Mouse (Mus musculus) ES-E14 (cell line): ENCODE data around the gene Fhl1. TPM values are rescaled to one million over a fixed set of nuclear protein-coding genes. Genes with fewer than 3 reads are reported as not detected.

ENCODE experiments used
- DNase-seq: peaks from one replicate; pipeline ENCODE4 v3.0.0-alpha.2; 2013; ENCODE audit warnings: low read depth, low spot score
- H3K27ac ChIP-seq: 2 replicates; pipeline ENCODE4 v1.5.1; 2012; ENCODE audit warnings: low read depth, mild to moderate bottlenecking, low read length, moderate library complexity, mixed read lengths; ENCODE audit not compliant: poor library complexity, insufficient read depth, severe bottlenecking
- H3K36me3 ChIP-seq: 2 replicates; pipeline ENCODE4 v1.6.1; 2012; ENCODE audit warnings: mild to moderate bottlenecking, low read length, moderate library complexity, mixed read lengths; ENCODE audit not compliant: control insufficient read depth, poor library complexity, insufficient read depth, severe bottlenecking
- H3K4me1 ChIP-seq, 2 experiments: fragments of 150-350 bp in 1 of 2; sonication (generic) in 1 of 2; 2 replicates each; pipeline ENCODE4 v1.6.1; 2012; ENCODE audit warnings: low read length in 2 of 2, mild to moderate bottlenecking in 1 of 2, mixed read lengths in 1 of 2; ENCODE audit not compliant: control insufficient read depth in 2 of 2, insufficient read depth in 2 of 2, poor library complexity in 1 of 2
- H3K4me3 ChIP-seq, 2 experiments: fragments of 150-350 bp in 1 of 2; sonication (generic) in 1 of 2; 2 replicates each; pipeline ENCODE4 v1.5.1; 2012; ENCODE audit warnings: low read length in 2 of 2, low read depth in 1 of 2, mild to moderate bottlenecking in 1 of 2, mixed read lengths in 1 of 2; ENCODE audit not compliant: insufficient read depth in 1 of 2, poor library complexity in 1 of 2, severe bottlenecking in 1 of 2
- H3K9ac ChIP-seq: 2 replicates; pipeline ENCODE4 v1.6.1; 2012; ENCODE audit warnings: low read depth, mild to moderate bottlenecking, low read length, mixed read lengths; ENCODE audit not compliant: poor library complexity, insufficient read depth, severe bottlenecking
- H3K9me3 ChIP-seq: fragments of 150-350 bp; sonication (generic); 2 replicates; pipeline ENCODE4 v1.6.1; 2012; ENCODE audit warnings: low read depth, mild to moderate bottlenecking, low read length; ENCODE audit not compliant: control insufficient read depth, insufficient read depth
- CHD2 ChIP-seq: IDR thresholded peaks from 2 replicates; pipeline ENCODE4 v1.6.1; 2014; ENCODE audit warnings: mild to moderate bottlenecking, low read depth, low read length, inconsistent platforms
- HCFC1 ChIP-seq: IDR thresholded peaks from 2 replicates; pipeline ENCODE4 v1.6.1; 2012; ENCODE audit warnings: low read length, inconsistent platforms, borderline replicate concordance; ENCODE audit not compliant: insufficient read depth
- MAFK ChIP-seq: IDR thresholded peaks from 2 replicates; pipeline ENCODE4 v1.6.1; 2014; ENCODE audit warnings: mild to moderate bottlenecking, low read depth, low read length, inconsistent platforms; ENCODE audit not compliant: insufficient read depth
- ZC3H11A ChIP-seq: IDR thresholded peaks from 2 replicates; pipeline ENCODE4 v1.6.1; 2012; ENCODE audit warnings: low read depth, mild to moderate bottlenecking, inconsistent platforms, low read length, borderline replicate concordance
- ZNF384 ChIP-seq: IDR thresholded peaks from 2 replicates; pipeline ENCODE4 v1.6.1; 2012; ENCODE audit warnings: low read depth, low read length, inconsistent platforms
- in situ Hi-C, 2 experiments: fragments of 600-800 bp; cut with MboI; formaldehyde crosslinking; loops; one replicate each; pipeline ENCODE4 v1.15.1; 2025; ENCODE audit warnings: low sequenced_read_pairs in 2 of 2, inconsistent platforms in 1 of 2; ENCODE audit not compliant: unreplicated experiment in 2 of 2
- total RNA-seq: library from RNA; depleted of rRNA; stranded (reverse); fragments of 300-350 nt; gene quantifications from 2 replicates; pipeline ENCODE4 v1.2.3, GENCODE M21; 2012

Gene Fhl1
- total RNA-seq, 1 experiment = 42.7 TPM

DNA sequence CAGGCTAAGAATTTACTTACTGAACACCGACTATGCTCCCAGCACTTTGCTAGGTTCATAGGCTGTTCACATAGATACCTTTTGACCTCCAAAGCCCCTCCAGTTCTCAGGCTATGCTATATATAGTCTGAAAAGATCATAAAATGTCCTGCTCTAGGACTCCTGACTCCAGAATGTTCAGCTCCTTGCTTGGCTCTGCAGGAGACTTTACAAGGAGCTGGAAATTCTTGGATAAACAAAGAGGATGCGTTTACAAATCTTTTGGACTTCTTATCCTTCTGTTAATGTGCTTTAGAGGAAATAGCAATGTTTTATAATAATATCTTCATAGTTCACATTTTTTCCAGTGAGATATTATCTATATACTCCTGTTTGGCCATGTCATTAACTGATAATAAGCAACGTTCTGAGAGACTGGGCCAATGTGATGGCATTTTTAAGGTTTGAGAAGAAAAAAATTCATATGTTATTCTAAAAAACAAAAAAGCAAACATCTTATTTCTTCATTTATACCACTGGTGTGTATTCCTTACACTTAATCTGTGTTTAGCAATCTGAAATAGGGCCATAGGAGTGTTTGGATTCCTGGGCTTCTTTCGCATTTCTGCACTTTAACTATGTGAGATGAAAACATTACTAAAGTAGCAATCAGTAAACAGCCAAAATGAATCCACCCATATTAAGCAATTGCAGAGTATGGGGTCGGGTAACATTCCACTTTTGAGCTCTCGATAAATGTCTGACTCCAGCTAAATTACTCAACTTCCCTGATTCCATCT is 22.8 kb upstream of the Fhl1 start:
- no peak overlapping the region for H3K9ac ChIP-seq
- no peak overlapping the region for H3K4me3 ChIP-seq
- H3K27ac ChIP-seq = no peak overlapping the region
- H3K9me3 ChIP-seq = no peaks in the 10 kb centered on the region
- in situ Hi-C loops = no loop called here
- TF ChIP-seq MAFK (no peak), ZC3H11A (no peak), CHD2 (no peak), HCFC1 (no peak)
- no peaks in the 10 kb centered on the region for H3K36me3 ChIP-seq
- DNase-seq = no peak
- H3K4me1 ChIP-seq = no peaks in the 10 kb centered on the region

GRCm38 (mm10) chrX:56710522-56710921 is 21.1 kb upstream of the Fhl1 start:
- no peak overlapping the region for H3K4me3 ChIP-seq
- H3K36me3 ChIP-seq = no peaks in the 10 kb centered on the region
- no peak for DNase-seq
- TF ChIP-seq HCFC1 (no peak), ZNF384 (no peak), CHD2 (no peak), ZC3H11A (no peak), MAFK (no peak)
- no peak overlapping the region for H3K27ac ChIP-seq
- no peak overlapping the region for H3K9ac ChIP-seq
- in situ Hi-C loops = no loop called here
- H3K9me3 ChIP-seq = no peaks in the 10 kb centered on the region
- H3K4me1 ChIP-seq = no peaks in the 10 kb centered on the region

GRCm38 (mm10) chrX:56712666-56713065 is 18.9 kb upstream of the Fhl1 start:
- Histone ChIP-seq H3K27ac (no peak overlapping the region), H3K36me3 (no peaks in the 10 kb centered on the region), H3K4me3 (no peak overlapping the region), H3K9ac (no peak overlapping the region), H3K4me1 (no peaks in the 10 kb centered on the region), H3K9me3 (no peaks in the 10 kb centered on the region)
- in situ Hi-C loops = no loop called here
- DNase-seq = no peak
- TF ChIP-seq CHD2 (no peak), ZC3H11A (no peak), MAFK (no peak), HCFC1 (no peak), ZNF384 (no peak)

DNA sequence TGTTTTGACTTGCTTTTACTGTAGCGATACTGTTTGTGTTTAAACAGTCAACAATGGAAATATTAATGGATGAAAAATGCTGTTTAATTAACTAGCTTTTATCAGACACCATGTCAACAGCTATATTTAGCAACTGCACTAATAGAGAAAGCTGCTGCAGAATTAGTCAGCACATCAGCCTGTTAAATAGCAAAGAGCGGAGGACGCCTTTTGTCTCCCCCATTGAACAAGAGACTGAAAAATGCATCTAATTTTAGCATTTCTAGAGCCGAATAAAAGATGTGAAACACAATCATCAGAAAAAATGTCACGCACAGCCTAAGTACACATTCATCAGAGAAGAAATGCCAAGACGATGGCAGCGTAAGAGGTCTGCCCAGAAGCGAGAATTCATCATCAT is 9.0 kb upstream of the Fhl1 start:
- in situ Hi-C loops = no loop called here

More for the DNA sequence above, 9.0 kb upstream of the Fhl1 start:
- no peaks in the 10 kb centered on the region for H3K4me1 ChIP-seq
- no peaks in the 10 kb centered on the region for H3K36me3 ChIP-seq
- no peak overlapping the region for H3K27ac ChIP-seq
- TF ChIP-seq HCFC1 (no peak), CHD2 (no peak), ZNF384 (no peak), MAFK (no peak), ZC3H11A (no peak)
- no peak for DNase-seq
- no peak overlapping the region for H3K4me3 ChIP-seq
- no peaks in the 10 kb centered on the region for H3K9me3 ChIP-seq
- no peak overlapping the region for H3K9ac ChIP-seq
